Comparison of ENCODE assay signal across 8 mouse cellular contexts in the genomic region with DNA sequence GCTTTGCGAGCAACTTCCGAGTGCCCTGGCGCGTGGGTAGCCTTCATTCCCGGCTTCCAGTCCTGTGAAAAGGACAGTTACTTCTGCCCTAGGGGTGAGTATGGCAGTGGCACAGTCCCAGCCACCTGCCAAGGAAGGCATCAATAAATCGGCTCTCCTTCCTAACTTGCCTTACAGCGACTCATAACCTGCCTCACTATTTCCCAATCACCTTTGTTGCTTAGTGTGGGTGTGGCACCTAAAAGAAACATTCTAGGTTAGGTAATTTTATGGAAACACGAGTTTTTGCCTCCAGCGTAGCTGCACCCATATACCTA. TPM values are rescaled to one million over a fixed set of nuclear protein-coding genes. Genes with fewer than 3 reads are reported as not detected.
DNase-seq lines count a peak whose midpoint lies in the region; ATAC-seq and TF ChIP-seq lines count a peak whose summit lies in the region.

No protein-coding gene starts in this region.

- DNase-seq in heart, adult 9 months (ENCODE audit: low spot score in 2 of 2) = no peak
- peak; percentile 30 for DNase-seq in NIH3T3 (ENCODE audit: low read depth)
- peak in 1 of 3 experiments; percentile 13 for DNase-seq in liver, embryonic 14.5 days (ENCODE audit: low read depth in 3 of 3, low spot score in 3 of 3)
- DNase-seq in yolk sac, embryonic 10.5 days (ENCODE audit: low spot score) = no peak
- DNase-seq in thymus, postnatal 4 days = no peak

- H3K4me2 ChIP-seq in heart, embryonic 15.5 days = peak overlapping the region; percentile 74
- peak overlapping the region; percentile 79 for H3K4me2 ChIP-seq in forebrain, embryonic 13.5 days
- peak overlapping the region; percentile 75 for H3K4me2 ChIP-seq in liver, embryonic 14.5 days (ENCODE audit: low read depth)
- H3K4me2 ChIP-seq in stomach, embryonic 14.5 days (replicated peaks; ENCODE audit: low read depth, low read length) = peak overlapping the region; percentile 84

- no peak for TF ChIP-seq EP300 in liver, embryonic 14.5 days (IDR thresholded peaks at IDR 0.05; ENCODE audit: low read depth)

- ATAC-seq in heart, embryonic 15.5 days (replicated peaks; ENCODE audit: insufficient number of reproducible peaks, insufficient read depth, low FRiP score, low read depth) = no peak
- ATAC-seq in forebrain, embryonic 13.5 days = peak; percentile 26; the same call in 1 of the 2 replicates
- ATAC-seq in liver, embryonic 14.5 days (ENCODE audit: insufficient read depth) = peak; percentile 20; the same call in 1 of the 2 replicates
- ATAC-seq in stomach, embryonic 14.5 days (ENCODE audit: insufficient number of reproducible peaks, insufficient read depth, low FRiP score, low read depth) = no peak

- H3K27ac ChIP-seq in heart, embryonic 15.5 days = peak overlapping the region; percentile 84
- H3K27ac ChIP-seq in forebrain, embryonic 13.5 days = peak overlapping the region; percentile 88
- peak overlapping the region; percentile 34; the same call in 1 of the 2 replicates for H3K27ac ChIP-seq in liver, embryonic 14.5 days
- H3K27ac ChIP-seq in stomach, embryonic 14.5 days (ENCODE audit: low read length) = peak overlapping the region; percentile 56

- WGBS in heart, embryonic 15.5 days = 9% methylated on average over 9 of the region's 9 CpGs
- WGBS in forebrain, embryonic 13.5 days = 13% methylated on average over 9 of the region's 9 CpGs
- WGBS in liver, embryonic 14.5 days (ENCODE audit: insufficient replicate concordance) = 9% methylated on average over 9 of the region's 9 CpGs
- WGBS in stomach, embryonic 14.5 days = 8% methylated on average over 9 of the region's 9 CpGs

- peak; percentile 25 for TF ChIP-seq CTCF in liver, embryonic 14.5 days (IDR thresholded peaks at IDR 0.05; ENCODE audit: low read depth)

- no peaks in the 10 kb centered on the region; the same call in 1 of the 2 replicates for H3K36me3 ChIP-seq in heart, embryonic 15.5 days
- H3K36me3 ChIP-seq in forebrain, embryonic 13.5 days (ENCODE audit: poor library complexity, severe bottlenecking) = peaks cover 15% of the 10 kb centered on the region
- no peaks in the 10 kb centered on the region for H3K36me3 ChIP-seq in liver, embryonic 14.5 days (replicated peaks; ENCODE audit: control insufficient read depth, insufficient read depth, low read depth)
- H3K36me3 ChIP-seq in stomach, embryonic 14.5 days (ENCODE audit: control insufficient read depth, insufficient read depth, low read length) = no peaks in the 10 kb centered on the region

- peak overlapping the region; percentile 65 for H3K9ac ChIP-seq in heart, embryonic 15.5 days
- peak overlapping the region; percentile 92 for H3K9ac ChIP-seq in forebrain, embryonic 13.5 days
- peak overlapping the region; percentile 60 for H3K9ac ChIP-seq in liver, embryonic 14.5 days (replicated peaks)
- H3K9ac ChIP-seq in stomach, embryonic 14.5 days (replicated peaks; ENCODE audit: low read depth, low read length) = peak overlapping the region; percentile 57

- peaks cover 16% of the 10 kb centered on the region; the same call in 1 of the 2 replicates for H3K4me1 ChIP-seq in heart, embryonic 15.5 days (replicated peaks)
- peaks cover 28% of the 10 kb centered on the region for H3K4me1 ChIP-seq in forebrain, embryonic 13.5 days
- peaks cover 8 to 14% of the 10 kb centered on the region in 2 experiments for H3K4me1 ChIP-seq in liver, embryonic 14.5 days (replicated peaks; ENCODE audit: control insufficient read depth in 2 of 2, insufficient read depth in 2 of 2, low read length in 1 of 2)
- peaks cover 11% of the 10 kb centered on the region for H3K4me1 ChIP-seq in stomach, embryonic 14.5 days (ENCODE audit: control insufficient read depth, insufficient read depth, low read length)

- no peaks in the 10 kb centered on the region for H3K9me3 ChIP-seq in heart, embryonic 15.5 days (replicated peaks)
- H3K9me3 ChIP-seq in forebrain, embryonic 13.5 days (replicated peaks) = peaks cover 6% of the 10 kb centered on the region; the same call in 1 of the 2 replicates
- peaks cover 5% of the 10 kb centered on the region for H3K9me3 ChIP-seq in liver, embryonic 14.5 days (ENCODE audit: control insufficient read depth, low read length)
- peaks cover 5% of the 10 kb centered on the region; the same call in 1 of the 2 replicates for H3K9me3 ChIP-seq in stomach, embryonic 14.5 days (ENCODE audit: control insufficient read depth, low read depth, low read length)

- no peaks in the 10 kb centered on the region for H3K27me3 ChIP-seq in heart, embryonic 15.5 days
- H3K27me3 ChIP-seq in forebrain, embryonic 13.5 days = no peaks in the 10 kb centered on the region
- H3K27me3 ChIP-seq in liver, embryonic 14.5 days (ENCODE audit: control insufficient read depth, insufficient read depth, low read length) = no peaks in the 10 kb centered on the region
- no peaks in the 10 kb centered on the region for H3K27me3 ChIP-seq in stomach, embryonic 14.5 days (ENCODE audit: control insufficient read depth, insufficient read depth, low read length)

- H3K4me3 ChIP-seq in heart, embryonic 15.5 days = peak overlapping the region; percentile 91
- peak overlapping the region; percentile 95 for H3K4me3 ChIP-seq in forebrain, embryonic 13.5 days
- peak overlapping the region; percentile 81 to 87 for H3K4me3 ChIP-seq in liver, embryonic 14.5 days (ENCODE audit: insufficient read depth in 1 of 2, low read depth in 2 of 2, low read length in 2 of 2)
- peak overlapping the region; percentile 94 for H3K4me3 ChIP-seq in stomach, embryonic 14.5 days (ENCODE audit: low read depth, low read length)

RNA-seq across cellular contexts. Expression of a gene that starts 0.6 kb away (rescaled TPM):
- polyA plus RNA-seq in heart, embryonic 15.5 days (2015; fragmentation: Nextera tagmentation; extraction: Ambion mirVana) = 53.0 and 57.1 TPM in 2 replicates
- 54.6 and 57.1 TPM in 2 replicates for polyA plus RNA-seq in forebrain, embryonic 13.5 days (2015; fragmentation: Nextera tagmentation; extraction: Ambion mirVana)
- polyA plus RNA-seq in liver, embryonic 14.5 days (2012; rRNA removed) = 5.4 and 12.9 TPM in 2 replicates
- 18.3 and 26.4 TPM in 2 replicates for polyA plus RNA-seq in liver, embryonic 14.5 days (2014; fragmentation: Nextera tagmentation; extraction: Ambion mirVana)
- 67.4 and 69.8 TPM in 2 replicates for polyA plus RNA-seq in stomach, embryonic 14.5 days (2014; fragmentation: Nextera tagmentation; extraction: Ambion mirVana)

RNA-seq across cellular contexts. Expression of a gene that starts 24.3 kb away (rescaled TPM):
- 8.8 and 9.0 TPM in 2 replicates for polyA plus RNA-seq in heart, embryonic 15.5 days (2015; fragmentation: Nextera tagmentation; extraction: Ambion mirVana)
- 8.1 and 8.5 TPM in 2 replicates for polyA plus RNA-seq in forebrain, embryonic 13.5 days (2015; fragmentation: Nextera tagmentation; extraction: Ambion mirVana)
- 0.42 and 0.61 TPM in 2 replicates for polyA plus RNA-seq in liver, embryonic 14.5 days (2012; rRNA removed)
- polyA plus RNA-seq in liver, embryonic 14.5 days (2014; fragmentation: Nextera tagmentation; extraction: Ambion mirVana) = 1.4 and 1.5 TPM in 2 replicates
- polyA plus RNA-seq in stomach, embryonic 14.5 days (2014; fragmentation: Nextera tagmentation; extraction: Ambion mirVana) = 7.3 and 8.1 TPM in 2 replicates

RNA-seq across cellular contexts. Expression of a gene that starts 51.0 kb away (rescaled TPM):
- 23.5 and 27.7 TPM in 2 replicates for polyA plus RNA-seq in heart, embryonic 15.5 days (2015; fragmentation: Nextera tagmentation; extraction: Ambion mirVana)
- 51.5 and 54.4 TPM in 2 replicates for polyA plus RNA-seq in forebrain, embryonic 13.5 days (2015; fragmentation: Nextera tagmentation; extraction: Ambion mirVana)
- 6.0 and 11.6 TPM in 2 replicates for polyA plus RNA-seq in liver, embryonic 14.5 days (2012; rRNA removed)
- polyA plus RNA-seq in liver, embryonic 14.5 days (2014; fragmentation: Nextera tagmentation; extraction: Ambion mirVana) = 17.0 and 18.2 TPM in 2 replicates
- 66.1 and 70.3 TPM in 2 replicates for polyA plus RNA-seq in stomach, embryonic 14.5 days (2014; fragmentation: Nextera tagmentation; extraction: Ambion mirVana)

RNA-seq across cellular contexts. Expression of a gene that starts 60.0 kb away (rescaled TPM):
- 0.88 and 1.9 TPM in 2 replicates for polyA plus RNA-seq in heart, embryonic 15.5 days (2015; fragmentation: Nextera tagmentation; extraction: Ambion mirVana)
- 0.66 and 0.76 TPM in 2 replicates for polyA plus RNA-seq in forebrain, embryonic 13.5 days (2015; fragmentation: Nextera tagmentation; extraction: Ambion mirVana)
- 0.73 TPM in 2 replicates for polyA plus RNA-seq in liver, embryonic 14.5 days (2012; rRNA removed)
- 0.11 and 0.29 TPM in 2 replicates for polyA plus RNA-seq in liver, embryonic 14.5 days (2014; fragmentation: Nextera tagmentation; extraction: Ambion mirVana)
- 1.0 and 2.1 TPM in 2 replicates for polyA plus RNA-seq in stomach, embryonic 14.5 days (2014; fragmentation: Nextera tagmentation; extraction: Ambion mirVana)

Comparison
In these comparisons a context has a peak if more than half of its experiments do, and no peak if none do; other contexts are left out.
1. ATAC-seq: peak in forebrain, embryonic 13.5 days (single experiment) and liver, embryonic 14.5 days (single experiment); none in heart, embryonic 15.5 days (single experiment) and stomach, embryonic 14.5 days (single experiment).
2. H3K27ac ChIP-seq: peak in every context shown above with its lines; median percentile 88 in forebrain, embryonic 13.5 days; 84 in heart, embryonic 15.5 days; 56 in stomach, embryonic 14.5 days; 34 in liver, embryonic 14.5 days.
3. Peak in every context shown above with its lines, with median percentiles within 50 percentile points of each other: H3K4me2 ChIP-seq, H3K4me3 ChIP-seq and H3K9ac ChIP-seq.